Mouse (Mus musculus) limb, embryonic 11.5 days (tissue): ENCODE results near the gene Pros1. TPM values are rescaled to one million over a fixed set of nuclear protein-coding genes. Genes with fewer than 3 reads are reported as not detected.

Source experiments
- ATAC-seq: fragments of 200-750 bp; cut with Nextera tagmentation; 2 replicates; pipeline ENCODE4 v1.8.0; 2017; ENCODE audit warnings: low read depth; ENCODE audit not compliant: insufficient number of reproducible peaks, low FRiP score, low TSS enrichment
- DNase-seq: peaks from one replicate; pipeline ENCODE4 v3.0.0-alpha.2; 2015; ENCODE audit warnings: low spot score
- H3K27ac ChIP-seq: fragments of 300-500 bp; sonication (generic); replicated peaks from 2 replicates; pipeline ENCODE4 v1.5.1; 2014; ENCODE audit warnings: low read depth, mild to moderate bottlenecking, low read length
- H3K27me3 ChIP-seq: fragments of 300-500 bp; sonication (generic); 2 replicates; pipeline ENCODE4 v1.6.1; 2014; ENCODE audit warnings: mild to moderate bottlenecking, low read length, mixed read lengths; ENCODE audit not compliant: control insufficient read depth, insufficient read depth
- H3K36me3 ChIP-seq: fragments of 300-500 bp; sonication (generic); 2 replicates; pipeline ENCODE4 v1.6.1; 2014; ENCODE audit warnings: mild to moderate bottlenecking, low read length, moderate library complexity, mixed read lengths; ENCODE audit not compliant: control insufficient read depth, insufficient read depth
- H3K4me1 ChIP-seq: fragments of 300-500 bp; sonication (generic); 2 replicates; pipeline ENCODE4 v1.6.1; 2014; ENCODE audit warnings: low read length, mixed read lengths; ENCODE audit not compliant: control insufficient read depth, insufficient read depth
- H3K4me2 ChIP-seq: fragments of 300-500 bp; sonication (generic); 2 replicates; pipeline ENCODE4 v1.6.1; 2014; ENCODE audit warnings: low read depth, mild to moderate bottlenecking, moderate library complexity; ENCODE audit not compliant: severe bottlenecking
- H3K4me3 ChIP-seq: fragments of 300-500 bp; sonication (generic); 2 replicates; pipeline ENCODE4 v1.5.1; 2014; ENCODE audit warnings: low read depth, low read length
- H3K9ac ChIP-seq: fragments of 300-500 bp; sonication (generic); 2 replicates; pipeline ENCODE4 v1.6.1; 2014; ENCODE audit warnings: mild to moderate bottlenecking, low read length
- H3K9me3 ChIP-seq: fragments of 300-500 bp; sonication (generic); 2 replicates; pipeline ENCODE4 v1.6.1; 2016; ENCODE audit warnings: low read length; ENCODE audit not compliant: control insufficient read depth
- WGBS: fragments of 180-500 bp; shearing (Covaris S2); extraction: QIAGEN DNeasy Blood & Tissue Kit; methylation state at CpG from one replicate; pipeline ENCODE4 v1.1.7; 2014; 5-methylcytosine and 5-hydroxymethylcytosine counted together
- polyA plus RNA-seq: library from polyadenylated mRNA; unstranded; fragments of >200 nt; fragmentation: Nextera tagmentation; extraction: Ambion mirVana; gene quantifications from 2 replicates; pipeline ENCODE4 v1.2.1, GENCODE M21; 2014

Pros1 gene
- polyA plus RNA-seq, 1 experiment from 2014 or later: 16.6 TPM

GRCm38 (mm10) chr16:62856273-62856672, 2.2 kb downstream of the Pros1 start:
- 93% methylated on average over 2 of the region's 2 CpGs for WGBS
- Histone ChIP-seq H3K4me1 (no peaks in the 10 kb centered on the region), H3K27ac (no peak overlapping the region), H3K36me3 (no peaks in the 10 kb centered on the region), H3K9me3 (no peaks in the 10 kb centered on the region), H3K27me3 (no peaks in the 10 kb centered on the region), H3K9ac (no peak overlapping the region), H3K4me3 (no peak overlapping the region), H3K4me2 (no peak overlapping the region)
- DNase-seq (no peak), ATAC-seq (no peak)

- H3K4me3 ChIP-seq: no peak overlapping the region
- no peaks in the 10 kb centered on the region for H3K27me3 ChIP-seq
- no peak for ATAC-seq
- 93% methylated on average over 2 of the region's 2 CpGs for WGBS
- DNase-seq: no peak
- no peak overlapping the region for H3K27ac ChIP-seq
- no peak overlapping the region for H3K4me2 ChIP-seq
- no peak overlapping the region for H3K9ac ChIP-seq
- no peaks in the 10 kb centered on the region for H3K9me3 ChIP-seq
- no peaks in the 10 kb centered on the region for H3K36me3 ChIP-seq
- H3K4me1 ChIP-seq: no peaks in the 10 kb centered on the region
Measured at GRCm38 (mm10) chr16:62857498-62857897, 3.4 kb downstream of the Pros1 start.

DNA sequence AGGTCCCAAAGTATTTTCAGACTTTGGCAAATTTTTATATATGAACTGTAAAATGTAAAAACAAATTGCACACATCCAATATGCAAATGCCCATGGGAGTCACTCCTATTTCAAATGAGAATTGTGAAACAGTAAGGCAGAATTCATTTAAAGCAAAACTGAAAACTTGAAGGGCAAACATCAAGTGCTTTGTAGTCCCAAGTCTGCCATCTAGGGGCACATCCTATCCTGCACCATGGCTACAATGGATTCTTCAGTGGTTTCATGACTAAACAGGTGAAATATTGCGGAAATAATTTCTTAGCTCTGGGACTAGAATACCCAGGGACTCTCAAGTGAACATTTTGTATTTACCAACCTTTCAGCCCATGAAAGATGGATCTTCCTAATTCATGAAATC, 3.9 kb downstream of the Pros1 start:
- ATAC-seq (no peak), DNase-seq (no peak)
- H3K36me3 ChIP-seq: no peaks in the 10 kb centered on the region
- H3K4me3 ChIP-seq: no peak overlapping the region
- no peaks in the 10 kb centered on the region for H3K27me3 ChIP-seq
- H3K4me1 ChIP-seq: no peaks in the 10 kb centered on the region
- H3K4me2 ChIP-seq: no peak overlapping the region
- 98% methylated on average over 1 of the region's 1 CpGs for WGBS
- no peak overlapping the region for H3K9ac ChIP-seq
- no peak overlapping the region for H3K27ac ChIP-seq
- no peaks in the 10 kb centered on the region for H3K9me3 ChIP-seq

DNA sequence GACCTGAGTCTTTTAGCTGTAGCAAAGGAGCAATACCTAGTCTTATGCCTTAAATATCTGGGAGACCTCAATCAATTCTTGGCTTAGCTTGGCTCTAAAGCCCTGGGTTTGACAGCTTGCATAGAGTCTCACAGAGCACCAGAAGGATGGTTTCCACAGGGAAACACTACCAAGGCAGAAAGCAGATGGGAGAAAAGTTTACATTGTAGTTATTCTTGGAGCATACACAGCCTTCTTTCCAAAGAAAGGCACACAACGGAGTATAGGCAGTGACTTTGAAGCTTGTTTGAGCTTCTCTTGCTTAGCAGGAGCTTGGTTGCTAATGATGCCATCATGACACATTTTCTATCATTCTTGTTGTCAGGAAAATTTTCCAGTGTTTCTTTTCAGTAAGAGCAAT, 6.0 kb downstream of the Pros1 start:
- no peaks in the 10 kb centered on the region for H3K4me1 ChIP-seq
- H3K27me3 ChIP-seq: no peaks in the 10 kb centered on the region
- H3K27ac ChIP-seq: no peak overlapping the region
- no peak overlapping the region for H3K9ac ChIP-seq
- WGBS: 86% methylated on average over 1 of the region's 1 CpGs
- H3K36me3 ChIP-seq: no peaks in the 10 kb centered on the region
- no peaks in the 10 kb centered on the region for H3K9me3 ChIP-seq
- DNase-seq (no peak), ATAC-seq (no peak)
- H3K4me3 ChIP-seq: no peak overlapping the region
- no peak overlapping the region for H3K4me2 ChIP-seq

DNA sequence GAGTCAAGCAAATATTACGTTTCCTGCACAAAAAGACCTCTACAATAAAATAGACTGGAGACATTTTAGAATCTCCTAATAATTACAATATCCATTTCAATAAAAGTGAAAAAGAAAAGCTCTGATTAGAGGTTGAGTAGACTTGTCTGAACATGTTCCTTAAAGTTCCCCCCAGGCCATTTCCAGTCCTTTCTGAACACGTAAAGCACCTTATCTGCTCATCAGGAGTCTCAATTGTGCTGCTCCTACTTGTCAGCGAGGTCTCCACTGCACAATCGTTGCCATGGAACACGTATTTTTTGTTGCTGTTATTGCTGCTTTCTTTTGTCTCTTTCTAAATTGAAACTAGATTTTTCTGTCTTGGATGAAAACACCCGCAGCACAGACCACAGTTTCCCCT, 7.3 kb downstream of the Pros1 start:
- no peak overlapping the region for H3K9ac ChIP-seq
- no peaks in the 10 kb centered on the region for H3K36me3 ChIP-seq
- H3K4me2 ChIP-seq: no peak overlapping the region
- H3K9me3 ChIP-seq: no peaks in the 10 kb centered on the region
- ATAC-seq: no peak
- no peaks in the 10 kb centered on the region for H3K27me3 ChIP-seq
- no peak overlapping the region for H3K4me3 ChIP-seq
- no peaks in the 10 kb centered on the region for H3K4me1 ChIP-seq
- H3K27ac ChIP-seq: no peak overlapping the region
- DNase-seq: no peak
- 78% methylated on average over 6 of the region's 6 CpGs for WGBS

DNA sequence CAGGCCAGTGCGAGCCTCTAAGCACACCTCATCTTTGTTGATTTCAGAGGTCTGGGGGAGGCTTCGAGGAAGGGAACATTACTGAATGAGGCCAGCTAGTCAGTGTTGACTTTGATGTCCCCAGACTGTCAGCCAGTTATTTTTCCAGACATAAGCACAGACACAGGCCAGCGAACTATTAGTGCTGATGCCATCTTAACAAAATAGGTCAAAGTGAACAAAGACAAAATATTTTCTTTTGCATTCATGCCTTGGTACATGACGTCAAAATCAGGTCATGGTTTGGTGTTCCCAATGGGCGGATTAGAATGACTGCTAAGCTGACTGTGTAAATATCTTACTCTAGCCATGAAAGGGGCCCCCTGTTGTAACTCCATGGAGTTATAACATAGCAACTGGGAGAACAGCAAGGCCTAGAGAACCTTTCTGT, 18.6 kb downstream of the Pros1 start:
- no peaks in the 10 kb centered on the region for H3K36me3 ChIP-seq
- no peaks in the 10 kb centered on the region for H3K4me1 ChIP-seq
- no peak overlapping the region for H3K27ac ChIP-seq
- no peaks in the 10 kb centered on the region for H3K9me3 ChIP-seq
- no peak for ATAC-seq
- H3K4me3 ChIP-seq: no peak overlapping the region
- H3K4me2 ChIP-seq: no peak overlapping the region
- no peak overlapping the region for H3K9ac ChIP-seq
- no peaks in the 10 kb centered on the region for H3K27me3 ChIP-seq
- DNase-seq: no peak
- WGBS: 45% methylated on average over 5 of the region's 5 CpGs

- 13% methylated on average over 4 of the region's 4 CpGs for WGBS
- H3K36me3 ChIP-seq: no peaks in the 10 kb centered on the region
- no peak for ATAC-seq
- no peak overlapping the region for H3K9ac ChIP-seq
- H3K27me3 ChIP-seq: no peaks in the 10 kb centered on the region
- no peaks in the 10 kb centered on the region for H3K9me3 ChIP-seq
- no peak overlapping the region for H3K4me3 ChIP-seq
- no peak overlapping the region for H3K27ac ChIP-seq
- no peak overlapping the region for H3K4me2 ChIP-seq
- no peak for DNase-seq
- H3K4me1 ChIP-seq: no peaks in the 10 kb centered on the region
Measured at GRCm38 (mm10) chr16:62873180-62873579, 19.1 kb downstream of the Pros1 start.

DNA sequence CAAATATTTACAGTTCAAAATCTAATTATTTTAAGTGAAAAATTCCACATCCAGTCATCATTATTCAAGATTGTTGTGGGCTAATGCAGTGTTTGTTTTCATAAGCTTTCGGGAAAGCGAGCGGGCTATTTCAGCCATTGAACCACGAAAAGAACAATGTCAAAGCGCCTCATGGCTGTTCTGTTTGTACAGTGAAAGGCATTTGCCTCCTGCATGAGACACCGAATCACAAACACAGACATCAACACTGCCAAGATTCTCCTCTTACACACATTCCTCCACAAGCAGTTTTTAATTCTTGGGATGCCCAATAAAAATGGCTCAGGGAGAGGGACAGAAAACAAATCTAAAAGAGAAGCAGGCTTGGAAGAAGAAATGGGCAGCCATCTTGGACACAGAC, 20.0 kb downstream of the Pros1 start:
- Histone ChIP-seq H3K9ac (no peak overlapping the region), H3K36me3 (no peaks in the 10 kb centered on the region), H3K27me3 (no peaks in the 10 kb centered on the region), H3K9me3 (no peaks in the 10 kb centered on the region), H3K4me2 (no peak overlapping the region), H3K4me3 (no peak overlapping the region), H3K4me1 (no peaks in the 10 kb centered on the region), H3K27ac (no peak overlapping the region)
- 90% methylated on average over 6 of the region's 6 CpGs for WGBS
- DNase-seq (no peak), ATAC-seq (no peak)

- H3K9me3 ChIP-seq: no peaks in the 10 kb centered on the region
- ATAC-seq (no peak), DNase-seq (no peak)
- H3K9ac ChIP-seq: no peak overlapping the region
- WGBS: 90% methylated on average over 3 of the region's 3 CpGs
- no peak overlapping the region for H3K27ac ChIP-seq
- no peaks in the 10 kb centered on the region for H3K4me1 ChIP-seq
- no peaks in the 10 kb centered on the region for H3K27me3 ChIP-seq
- H3K4me3 ChIP-seq: no peak overlapping the region
- H3K4me2 ChIP-seq: no peak overlapping the region
- no peaks in the 10 kb centered on the region for H3K36me3 ChIP-seq
Measured at GRCm38 (mm10) chr16:62895824-62896223, 41.7 kb downstream of the Pros1 start.
